Mouse (Mus musculus): ENCODE data around the gene Gramd4. TPM values are rescaled to one million over a fixed set of nuclear protein-coding genes. Genes with fewer than 3 reads are reported as not detected.

Gramd4 gene
- polyA plus RNA-seq, 1 experiment from 2014 or later: 12.1 TPM

DNA sequence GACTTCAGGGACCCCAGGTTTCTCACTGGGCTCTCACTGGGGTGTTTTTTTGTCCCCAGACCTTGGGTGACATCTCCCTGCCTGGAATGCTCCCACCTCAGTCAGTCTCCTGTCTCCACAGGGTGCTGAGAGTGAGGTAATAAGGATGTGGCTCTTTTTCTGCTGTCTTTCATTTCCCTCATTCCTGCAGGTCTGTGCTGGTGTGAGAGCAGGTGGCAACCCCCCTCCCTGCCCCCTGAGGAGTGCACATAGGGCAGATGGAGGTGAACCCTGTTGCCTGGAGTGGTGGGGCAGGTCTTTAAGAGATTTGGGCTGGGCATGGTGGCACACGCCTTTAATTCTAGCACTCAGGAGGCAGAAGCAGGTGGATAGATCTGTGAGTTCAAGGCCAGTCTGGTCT, 13.7 kb downstream of the Gramd4 start:
- Histone ChIP-seq H3K36me3 (ENCODE audit: control insufficient read depth, insufficient read depth, low read length) (no peaks in the 10 kb centered on the region), H3K9me3 (replicated peaks; ENCODE audit: control insufficient read depth, low read length) (no peaks in the 10 kb centered on the region), H3K27ac (ENCODE audit: low read length) (peak overlapping the region; percentile 30; the same call in 1 of the 2 replicates), H3K4me3 (replicated peaks; ENCODE audit: low read length) (no peak overlapping the region), H3K4me2 (ENCODE audit: low read depth, low read length) (no peak overlapping the region), H3K4me1 (ENCODE audit: control insufficient read depth, insufficient read depth, low read length) (peaks cover 44% of the 10 kb centered on the region), H3K9ac (ENCODE audit: low read length) (no peak overlapping the region), H3K27me3 (ENCODE audit: control insufficient read depth, insufficient read depth, low read length) (no peaks in the 10 kb centered on the region)
- WGBS: 57% methylated on average over 1 of the region's 1 CpGs
- no peak for ATAC-seq (ENCODE audit: insufficient read depth, low FRiP score)

DNA sequence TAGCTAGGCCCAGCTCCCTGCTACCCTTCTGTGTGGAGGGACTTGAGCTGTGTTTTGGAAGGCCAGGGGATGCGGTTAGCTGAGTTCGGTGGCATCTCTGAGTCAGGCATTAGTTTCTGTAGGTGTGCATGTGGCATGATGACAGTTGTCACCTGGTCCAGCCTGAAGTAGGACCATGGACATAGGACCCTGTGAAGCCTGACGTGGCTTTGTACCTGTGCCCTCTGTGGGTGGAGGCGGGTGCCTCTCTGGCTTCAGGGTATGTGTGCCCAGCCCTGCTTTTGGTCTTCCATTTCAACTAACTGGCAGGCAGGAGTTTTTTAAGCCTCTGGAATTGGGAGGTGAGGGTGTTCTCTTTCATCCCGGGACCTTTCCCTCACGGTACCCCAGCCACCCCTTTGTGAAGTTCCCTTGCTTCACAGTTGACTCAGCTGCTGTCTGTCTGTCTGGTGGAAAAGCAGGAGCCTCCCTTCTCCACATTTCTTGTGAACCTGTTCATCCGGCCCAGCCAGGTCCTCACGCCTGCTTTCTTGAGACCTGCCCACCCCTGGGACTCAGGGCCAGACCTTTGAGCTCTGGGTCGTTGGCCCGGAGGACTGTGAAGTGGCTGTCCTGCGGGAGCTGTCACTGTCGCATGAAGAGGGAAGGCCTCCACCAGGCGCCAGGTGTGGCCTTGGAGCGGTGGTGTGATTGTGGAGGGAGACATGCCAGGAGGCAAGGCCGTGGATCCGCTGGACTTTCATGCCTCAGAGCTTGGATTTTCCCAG, 16.9 kb downstream of the Gramd4 start:
- peak overlapping the region; percentile 39; the same call in 1 of the 2 replicates for H3K9ac ChIP-seq (ENCODE audit: low read length)
- WGBS: 67% methylated on average over 16 of the region's 16 CpGs
- H3K27ac ChIP-seq (ENCODE audit: low read length): peak overlapping the region; percentile 75
- H3K27me3 ChIP-seq (ENCODE audit: control insufficient read depth, insufficient read depth, low read length): no peaks in the 10 kb centered on the region
- ATAC-seq (ENCODE audit: insufficient read depth, low FRiP score): peak; percentile 50
- H3K4me1 ChIP-seq (ENCODE audit: control insufficient read depth, insufficient read depth, low read length): peaks cover 38% of the 10 kb centered on the region
- H3K9me3 ChIP-seq (replicated peaks; ENCODE audit: control insufficient read depth, low read length): no peaks in the 10 kb centered on the region
- H3K36me3 ChIP-seq (ENCODE audit: control insufficient read depth, insufficient read depth, low read length): no peaks in the 10 kb centered on the region
- 0 out of 2 replicates have a peak overlapping the region, but pooled peaks have one; percentile 9 for H3K4me2 ChIP-seq (ENCODE audit: low read depth, low read length)
- H3K4me3 ChIP-seq (replicated peaks; ENCODE audit: low read length): peak overlapping the region; percentile 14; the same call in 1 of the 2 replicates

DNA sequence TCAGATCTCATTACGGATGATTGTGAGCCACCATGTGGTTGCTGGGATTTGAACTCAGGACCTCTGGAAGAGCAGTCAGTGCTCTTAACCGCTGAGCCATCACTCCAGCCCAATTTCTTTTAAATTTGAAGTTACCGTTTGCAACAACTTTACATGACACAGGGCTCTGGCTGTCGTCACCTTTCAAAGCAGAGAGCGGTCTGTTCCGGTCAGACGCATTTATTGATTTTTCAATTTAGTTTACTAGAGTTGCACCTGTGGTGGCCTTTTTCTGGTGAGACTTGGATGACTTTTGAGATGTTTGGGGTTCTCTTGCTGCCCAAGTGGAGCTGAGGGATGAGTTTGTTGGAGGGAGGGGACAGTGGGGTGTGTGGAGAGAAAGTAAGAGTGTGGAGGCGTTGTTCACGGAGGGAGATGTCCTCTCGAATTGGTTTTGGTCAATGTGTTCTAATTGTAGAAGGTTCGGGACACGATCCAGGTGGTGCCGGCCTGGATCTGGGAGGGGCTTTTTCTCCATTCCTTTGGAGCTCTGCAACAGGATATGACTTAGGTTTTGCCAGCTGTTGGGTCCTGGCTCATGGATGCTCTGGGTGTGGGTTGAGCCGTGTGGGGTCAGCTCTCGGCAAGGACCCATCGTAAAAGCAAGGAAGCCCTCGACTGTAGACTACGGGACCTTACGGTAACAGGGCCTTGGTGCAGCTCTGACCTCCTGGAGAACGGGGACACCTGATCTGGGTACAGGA, 18.0 kb downstream of the Gramd4 start:
- no peaks in the 10 kb centered on the region for H3K9me3 ChIP-seq (replicated peaks; ENCODE audit: control insufficient read depth, low read length)
- H3K4me2 ChIP-seq (ENCODE audit: low read depth, low read length): no peak overlapping the region
- no peak overlapping the region for H3K27ac ChIP-seq (ENCODE audit: low read length)
- H3K27me3 ChIP-seq (ENCODE audit: control insufficient read depth, insufficient read depth, low read length): no peaks in the 10 kb centered on the region
- H3K36me3 ChIP-seq (ENCODE audit: control insufficient read depth, insufficient read depth, low read length): no peaks in the 10 kb centered on the region
- peaks cover 39% of the 10 kb centered on the region for H3K4me1 ChIP-seq (ENCODE audit: control insufficient read depth, insufficient read depth, low read length)
- no peak overlapping the region; the same call in 1 of the 2 replicates for H3K9ac ChIP-seq (ENCODE audit: low read length)
- 81% methylated on average over 20 of the region's 20 CpGs for WGBS
- H3K4me3 ChIP-seq (replicated peaks; ENCODE audit: low read length): no peak overlapping the region
- no peak for ATAC-seq (ENCODE audit: insufficient read depth, low FRiP score)

DNA sequence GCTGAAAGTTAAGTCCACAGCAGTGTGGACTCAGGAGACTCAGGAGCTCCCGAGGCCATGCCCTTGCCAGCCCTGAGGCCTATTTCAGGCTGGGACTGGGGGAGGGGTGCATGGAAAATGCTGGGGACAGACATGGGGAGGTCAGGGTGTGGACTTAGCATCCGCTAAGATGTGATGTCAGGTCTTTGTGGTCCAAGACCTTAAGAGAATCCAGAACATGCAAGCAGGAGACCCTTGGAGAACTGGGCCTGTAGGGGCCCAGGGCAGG, 18.5 kb downstream of the Gramd4 start:
- no peaks in the 10 kb centered on the region for H3K27me3 ChIP-seq (ENCODE audit: control insufficient read depth, insufficient read depth, low read length)
- H3K36me3 ChIP-seq (ENCODE audit: control insufficient read depth, insufficient read depth, low read length): no peaks in the 10 kb centered on the region
- no peak for ATAC-seq (ENCODE audit: insufficient read depth, low FRiP score)
- WGBS: 73% methylated on average over 2 of the region's 2 CpGs
- no peak overlapping the region for H3K4me2 ChIP-seq (ENCODE audit: low read depth, low read length)
- H3K4me3 ChIP-seq (replicated peaks; ENCODE audit: low read length): no peak overlapping the region
- no peak overlapping the region; the same call in 1 of the 2 replicates for H3K9ac ChIP-seq (ENCODE audit: low read length)
- H3K9me3 ChIP-seq (replicated peaks; ENCODE audit: control insufficient read depth, low read length): no peaks in the 10 kb centered on the region
- no peak overlapping the region for H3K27ac ChIP-seq (ENCODE audit: low read length)
- H3K4me1 ChIP-seq (ENCODE audit: control insufficient read depth, insufficient read depth, low read length): peaks cover 39% of the 10 kb centered on the region

DNA sequence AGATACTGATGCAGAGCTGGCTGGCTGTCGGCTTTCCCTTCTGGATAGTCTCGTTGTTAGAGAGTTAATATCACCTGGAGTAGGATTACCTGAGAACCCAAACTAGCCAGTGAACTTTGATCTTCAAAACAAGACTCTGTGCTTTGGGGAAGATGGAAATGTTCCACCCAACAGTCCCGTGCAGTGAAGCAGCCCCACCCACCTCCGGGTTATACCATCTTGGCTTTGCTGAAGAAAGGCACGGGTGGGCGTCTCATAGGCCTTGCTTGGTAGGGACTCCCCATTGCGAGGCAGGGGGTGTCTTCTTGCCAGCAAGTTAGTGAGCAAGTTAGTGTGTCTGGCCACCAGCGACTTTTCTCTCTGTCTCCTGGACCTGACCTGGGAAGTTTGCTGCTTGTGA, 18.9 kb downstream of the Gramd4 start:
- H3K36me3 ChIP-seq (ENCODE audit: control insufficient read depth, insufficient read depth, low read length): no peaks in the 10 kb centered on the region
- no peaks in the 10 kb centered on the region for H3K9me3 ChIP-seq (replicated peaks; ENCODE audit: control insufficient read depth, low read length)
- no peaks in the 10 kb centered on the region for H3K27me3 ChIP-seq (ENCODE audit: control insufficient read depth, insufficient read depth, low read length)
- no peak overlapping the region for H3K4me2 ChIP-seq (ENCODE audit: low read depth, low read length)
- peaks cover 35% of the 10 kb centered on the region for H3K4me1 ChIP-seq (ENCODE audit: control insufficient read depth, insufficient read depth, low read length)
- H3K27ac ChIP-seq (ENCODE audit: low read length): no peak overlapping the region
- no peak overlapping the region for H3K4me3 ChIP-seq (replicated peaks; ENCODE audit: low read length)
- ATAC-seq (ENCODE audit: insufficient read depth, low FRiP score): no peak
- WGBS: 64% methylated on average over 8 of the region's 8 CpGs
- no peak overlapping the region for H3K9ac ChIP-seq (ENCODE audit: low read length)

DNA sequence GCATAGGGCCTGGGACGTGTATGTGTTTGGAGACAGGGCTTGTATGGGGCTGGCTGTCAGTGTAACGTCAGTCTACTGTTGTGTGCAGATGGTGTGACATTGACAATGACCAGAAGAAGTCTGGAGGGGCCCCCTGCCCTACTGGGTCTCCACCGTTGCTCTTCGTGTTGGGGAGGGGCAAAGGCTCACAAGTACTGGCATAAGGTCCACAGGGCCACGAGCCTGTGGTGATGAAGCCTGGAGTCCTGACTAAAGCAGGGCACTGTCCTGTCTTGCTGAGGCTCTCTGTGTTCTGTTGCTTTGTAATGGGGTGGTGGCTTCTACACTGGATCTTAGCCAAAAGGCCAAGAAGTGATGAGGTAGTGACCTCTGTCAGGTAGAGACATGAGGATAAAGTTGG, 20.4 kb downstream of the Gramd4 start:
- H3K9ac ChIP-seq (ENCODE audit: low read length): no peak overlapping the region
- H3K9me3 ChIP-seq (replicated peaks; ENCODE audit: control insufficient read depth, low read length): no peaks in the 10 kb centered on the region
- H3K36me3 ChIP-seq (ENCODE audit: control insufficient read depth, insufficient read depth, low read length): no peaks in the 10 kb centered on the region
- WGBS: 68% methylated on average over 5 of the region's 5 CpGs
- H3K4me1 ChIP-seq (ENCODE audit: control insufficient read depth, insufficient read depth, low read length): peaks cover 37% of the 10 kb centered on the region
- ATAC-seq (ENCODE audit: insufficient read depth, low FRiP score): peak; percentile 6; the same call in 1 of the 2 replicates
- H3K27me3 ChIP-seq (ENCODE audit: control insufficient read depth, insufficient read depth, low read length): no peaks in the 10 kb centered on the region
- H3K4me3 ChIP-seq (replicated peaks; ENCODE audit: low read length): no peak overlapping the region
- no peak overlapping the region for H3K27ac ChIP-seq (ENCODE audit: low read length)
- no peak overlapping the region for H3K4me2 ChIP-seq (ENCODE audit: low read depth, low read length)

DNA sequence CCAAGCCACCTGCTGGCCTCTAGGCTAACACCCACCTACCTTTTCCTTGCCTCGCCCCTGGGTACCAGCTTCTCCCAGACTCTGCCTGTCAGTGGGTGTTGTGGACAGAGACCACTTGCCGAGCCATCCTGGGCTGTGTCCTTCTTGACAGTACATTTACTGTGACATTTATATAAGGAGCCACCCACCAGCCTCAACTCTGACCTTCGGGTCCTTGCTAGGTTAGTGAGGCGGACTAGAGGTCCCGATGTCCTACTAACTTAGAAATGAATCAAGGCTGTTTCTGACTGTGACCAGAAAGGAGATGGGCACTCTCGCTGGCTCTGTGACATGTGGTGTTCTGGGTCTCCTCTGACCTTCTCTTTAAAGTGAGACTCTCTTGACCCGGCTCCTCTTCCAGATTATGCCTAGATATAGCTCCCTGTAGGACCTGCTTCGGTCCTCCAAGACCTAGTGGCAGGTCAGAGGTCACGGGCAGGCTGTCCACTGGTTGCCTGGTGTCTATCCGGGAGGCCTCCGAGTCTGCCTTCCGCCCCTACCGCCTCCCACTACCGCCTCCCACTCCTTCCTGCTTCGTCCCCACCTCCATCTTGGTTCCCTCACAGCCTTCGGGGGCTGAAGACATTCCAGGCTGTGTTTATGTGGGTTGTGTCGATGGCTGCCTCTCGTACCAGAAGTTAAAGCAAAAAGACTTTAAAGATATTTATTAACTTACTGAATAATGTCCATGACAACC, 21.2 kb downstream of the Gramd4 start:
- H3K9ac ChIP-seq (ENCODE audit: low read length): no peak overlapping the region
- H3K4me1 ChIP-seq (ENCODE audit: control insufficient read depth, insufficient read depth, low read length): peaks cover 41% of the 10 kb centered on the region
- no peaks in the 10 kb centered on the region for H3K9me3 ChIP-seq (replicated peaks; ENCODE audit: control insufficient read depth, low read length)
- no peaks in the 10 kb centered on the region for H3K36me3 ChIP-seq (ENCODE audit: control insufficient read depth, insufficient read depth, low read length)
- ATAC-seq (ENCODE audit: insufficient read depth, low FRiP score): no peak
- H3K4me2 ChIP-seq (ENCODE audit: low read depth, low read length): no peak overlapping the region
- 61% methylated on average over 18 of the region's 18 CpGs for WGBS
- no peak overlapping the region for H3K27ac ChIP-seq (ENCODE audit: low read length)
- no peaks in the 10 kb centered on the region for H3K27me3 ChIP-seq (ENCODE audit: control insufficient read depth, insufficient read depth, low read length)
- H3K4me3 ChIP-seq (replicated peaks; ENCODE audit: low read length): no peak overlapping the region

DNA sequence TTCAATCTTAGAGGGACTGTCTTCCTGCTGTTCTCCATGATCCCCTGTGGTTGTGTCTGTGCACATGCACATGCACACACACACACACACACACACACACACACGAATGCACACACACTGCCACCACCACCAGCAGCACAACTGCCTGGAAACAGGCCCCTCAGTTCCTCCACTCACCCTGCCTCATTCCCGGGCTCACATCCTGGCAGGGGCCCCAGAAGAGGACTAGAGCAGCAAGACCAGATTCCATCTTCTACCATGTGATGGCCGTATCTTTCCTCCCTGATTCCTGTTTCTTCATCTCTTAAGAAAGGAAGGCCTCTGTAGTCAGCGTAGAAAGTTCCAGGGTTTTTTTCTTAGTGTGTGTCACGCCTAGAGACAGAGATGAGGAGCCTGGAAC, 22.0 kb downstream of the Gramd4 start:
- Histone ChIP-seq H3K4me2 (ENCODE audit: low read depth, low read length) (no peak overlapping the region), H3K36me3 (ENCODE audit: control insufficient read depth, insufficient read depth, low read length) (no peaks in the 10 kb centered on the region), H3K27ac (ENCODE audit: low read length) (peak overlapping the region; percentile 42; the same call in 1 of the 2 replicates), H3K4me1 (ENCODE audit: control insufficient read depth, insufficient read depth, low read length) (peaks cover 37% of the 10 kb centered on the region), H3K4me3 (replicated peaks; ENCODE audit: low read length) (no peak overlapping the region), H3K9me3 (replicated peaks; ENCODE audit: control insufficient read depth, low read length) (no peaks in the 10 kb centered on the region), H3K27me3 (ENCODE audit: control insufficient read depth, insufficient read depth, low read length) (no peaks in the 10 kb centered on the region), H3K9ac (ENCODE audit: low read length) (no peak overlapping the region)
- 69% methylated on average over 5 of the region's 5 CpGs for WGBS
- ATAC-seq (ENCODE audit: insufficient read depth, low FRiP score): no peak

DNA sequence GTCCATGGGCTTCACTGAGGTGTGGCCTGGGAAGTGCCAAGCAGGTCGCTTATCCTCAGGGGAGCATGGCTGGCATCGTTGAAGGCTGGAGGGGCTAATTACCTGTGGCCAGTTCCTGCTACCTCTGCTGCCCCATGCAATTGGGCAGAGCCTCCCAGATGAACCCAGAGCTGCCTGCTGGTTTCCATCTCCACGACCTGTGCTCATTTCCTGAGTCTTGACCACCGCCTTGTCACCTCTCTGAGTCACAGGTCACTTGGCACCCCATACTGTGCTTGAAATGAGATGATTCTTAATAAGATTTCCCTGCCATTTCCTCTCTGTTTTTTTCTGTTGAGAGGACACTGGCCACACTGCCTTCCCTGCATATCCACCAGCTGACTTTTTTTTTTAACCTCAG, 22.4 kb downstream of the Gramd4 start:
- Histone ChIP-seq H3K4me3 (replicated peaks; ENCODE audit: low read length) (no peak overlapping the region), H3K9ac (ENCODE audit: low read length) (no peak overlapping the region), H3K4me1 (ENCODE audit: control insufficient read depth, insufficient read depth, low read length) (peaks cover 39% of the 10 kb centered on the region), H3K27me3 (ENCODE audit: control insufficient read depth, insufficient read depth, low read length) (no peaks in the 10 kb centered on the region), H3K36me3 (ENCODE audit: control insufficient read depth, insufficient read depth, low read length) (no peaks in the 10 kb centered on the region), H3K4me2 (ENCODE audit: low read depth, low read length) (no peak overlapping the region), H3K27ac (ENCODE audit: low read length) (peak overlapping the region; percentile 42; the same call in 1 of the 2 replicates), H3K9me3 (replicated peaks; ENCODE audit: control insufficient read depth, low read length) (no peaks in the 10 kb centered on the region)
- ATAC-seq (ENCODE audit: insufficient read depth, low FRiP score): no peak
- WGBS: 80% methylated on average over 4 of the region's 4 CpGs
